ENCODE assay signal across 20 mouse cellular contexts in genomic region chr5:103839265-103839626, GRCm38 (mm10).
A peak's percentile ranks its signal among the peaks of the same experiment; 100 is the strongest.
DNase-seq lines count a peak whose midpoint lies in the region; ATAC-seq and TF ChIP-seq lines count a peak whose summit lies in the region.
"Had no signal": no experiment of that assay in that cellular context is flagged by ENCODE, and none has a peak within 500 bp of the region (broad histone marks: within the 10 kb centered on the region; RNA-seq: fewer than 3 reads in every experiment).

No protein-coding gene starts in this region.

- no peak for ATAC-seq in heart, embryonic 16.5 days (replicated peaks; ENCODE audit: extremely low read depth, insufficient read depth, low FRiP score)
- ATAC-seq in midbrain, embryonic 11.5 days (ENCODE audit: low FRiP score): no peak
- no peak for ATAC-seq in midbrain, embryonic 14.5 days (ENCODE audit: low FRiP score, low TSS enrichment)
- ATAC-seq in megakaryocyte, adult 5-6 weeks (ENCODE audit: poor library complexity, severe bottlenecking): no peak
- ATAC-seq: activated CD4-positive, CD25-positive, alpha-beta regulatory T cell, adult 4 months; forebrain, embryonic 13.5 days; hindbrain, postnatal 0 days had no signal

- H3K27me3 ChIP-seq in heart, embryonic 16.5 days (ENCODE audit: control insufficient read depth, insufficient read depth, low read length): no peaks in the 10 kb centered on the region
- no peaks in the 10 kb centered on the region for H3K27me3 ChIP-seq in heart, adult 2 months (ENCODE audit: control insufficient read depth, insufficient read depth, low read length)
- no peaks in the 10 kb centered on the region for H3K27me3 ChIP-seq in midbrain, embryonic 11.5 days (ENCODE audit: control insufficient read depth, insufficient read depth, low read length)
- no peaks in the 10 kb centered on the region for H3K27me3 ChIP-seq in midbrain, embryonic 14.5 days (ENCODE audit: control insufficient read depth, insufficient read depth, low read length)
- H3K27me3 ChIP-seq: forebrain, embryonic 13.5 days; neural tube, embryonic 12.5 days had no signal

- no peaks in the 10 kb centered on the region for H3K79me2 ChIP-seq in heart, adult 2 months (replicated peaks; ENCODE audit: control insufficient read depth, insufficient read depth, low read length)

- no peak for TF ChIP-seq POLR2A in heart, adult 2 months (IDR thresholded peaks at IDR 0.05; ENCODE audit: insufficient read depth, low read depth, low read length)

- H3K9me3 ChIP-seq in heart, embryonic 16.5 days (replicated peaks; ENCODE audit: control insufficient read depth, low read length): no peaks in the 10 kb centered on the region
- no peaks in the 10 kb centered on the region for H3K9me3 ChIP-seq in midbrain, embryonic 11.5 days (ENCODE audit: control insufficient read depth, low read length)
- no peaks in the 10 kb centered on the region for H3K9me3 ChIP-seq in midbrain, embryonic 14.5 days (ENCODE audit: control insufficient read depth, low read length)
- H3K9me3 ChIP-seq: forebrain, embryonic 13.5 days; G1E; hindbrain, embryonic 10.5 days; midbrain, embryonic 10.5 days; neural tube, embryonic 12.5 days had no signal

- intact Hi-C loops in heart, postnatal 14 days (cut with DNase I): no loop called here
- intact Hi-C loops in heart, adult 2 months (cut with DNase I): no loop called here

- 56% methylated on average over 3 of the region's 3 CpGs for WGBS in heart, embryonic 16.5 days
- 63% methylated on average over 3 of the region's 3 CpGs for WGBS in heart, adult 2 months
- 80% methylated on average over 3 of the region's 3 CpGs for WGBS in midbrain, embryonic 11.5 days
- WGBS in midbrain, embryonic 14.5 days: 89% methylated on average over 3 of the region's 3 CpGs

- peak; percentile 92 for DNase-seq in heart, adult 11 months
- DNase-seq in heart, postnatal 14 days: no peak
- no peak for DNase-seq in heart, adult 2 months
- peak; percentile 28 for DNase-seq in midbrain, embryonic 11.5 days (ENCODE audit: low spot score, missing footprints)
- DNase-seq in midbrain, embryonic 14.5 days: no peak
- no peak for DNase-seq in retina, postnatal 1 day
- DNase-seq: cerebellum, adult 18-20 months; cerebellum, postnatal 36 days; liver, postnatal 0 days; thymus, adult 2 months had no signal

- no peak overlapping the region for H3K4me3 ChIP-seq in heart, embryonic 16.5 days (ENCODE audit: low read length)
- no peak overlapping the region for H3K4me3 ChIP-seq in heart, adult 2 months
- no peak overlapping the region for H3K4me3 ChIP-seq in midbrain, embryonic 11.5 days (ENCODE audit: low read depth, low read length)
- H3K4me3 ChIP-seq in midbrain, embryonic 14.5 days (replicated peaks; ENCODE audit: low read depth, low read length): no peak overlapping the region
- H3K4me3 ChIP-seq: erythroblast, embryonic 14.5 days; forebrain, embryonic 13.5 days; hindbrain, embryonic 10.5 days; midbrain, embryonic 10.5 days; neural tube, embryonic 12.5 days had no signal

- peaks cover 27% of the 10 kb centered on the region for H3K4me1 ChIP-seq in heart, embryonic 16.5 days (ENCODE audit: control insufficient read depth, insufficient read depth, low read length)
- H3K4me1 ChIP-seq in heart, adult 2 months (ENCODE audit: control insufficient read depth, insufficient read depth, low read length): peaks cover 16% of the 10 kb centered on the region
- no peaks in the 10 kb centered on the region for H3K4me1 ChIP-seq in midbrain, embryonic 11.5 days (ENCODE audit: control insufficient read depth, insufficient read depth, low read length)
- no peaks in the 10 kb centered on the region for H3K4me1 ChIP-seq in midbrain, embryonic 14.5 days (ENCODE audit: control insufficient read depth, insufficient read depth, low read length)

- peak overlapping the region; percentile 47; the same call in 1 of the 2 replicates for H3K9ac ChIP-seq in heart, embryonic 16.5 days (ENCODE audit: low read length)
- no peak overlapping the region for H3K9ac ChIP-seq in heart, adult 2 months (ENCODE audit: low read depth, low read length)
- H3K9ac ChIP-seq in midbrain, embryonic 11.5 days (ENCODE audit: low read length): no peak overlapping the region
- H3K9ac ChIP-seq in midbrain, embryonic 14.5 days (replicated peaks; ENCODE audit: low read length): no peak overlapping the region
- H3K9ac ChIP-seq: forebrain, embryonic 13.5 days; liver, postnatal 0 days; neural tube, embryonic 12.5 days had no signal

- H3K4me2 ChIP-seq in heart, embryonic 16.5 days (ENCODE audit: low read depth, low read length): no peak overlapping the region
- no peak overlapping the region for H3K4me2 ChIP-seq in midbrain, embryonic 11.5 days
- H3K4me2 ChIP-seq in midbrain, embryonic 14.5 days (ENCODE audit: low read length): no peak overlapping the region
- H3K4me2 ChIP-seq: forebrain, embryonic 13.5 days; neural tube, embryonic 12.5 days had no signal

- TF ChIP-seq CTCF in heart, adult 2 months (IDR thresholded peaks at IDR 0.05): no peak

- H3K27ac ChIP-seq in heart, embryonic 16.5 days (ENCODE audit: low read length): peak overlapping the region; percentile 69
- no peak overlapping the region for H3K27ac ChIP-seq in heart, adult 2 months
- no peak overlapping the region for H3K27ac ChIP-seq in midbrain, embryonic 11.5 days (ENCODE audit: low read depth, low read length)
- H3K27ac ChIP-seq in midbrain, embryonic 14.5 days (replicated peaks; ENCODE audit: low read depth, low read length): no peak overlapping the region
- H3K27ac ChIP-seq: forebrain, embryonic 13.5 days; hindbrain, embryonic 10.5 days; hindbrain, postnatal 0 days; midbrain, embryonic 10.5 days; neural tube, embryonic 12.5 days had no signal

- TF ChIP-seq EP300 in heart, adult 2 months (IDR thresholded peaks at IDR 0.05; ENCODE audit: insufficient read depth, low read depth, low read length): no peak

- H3K36me3 ChIP-seq in heart, embryonic 16.5 days (ENCODE audit: control insufficient read depth, insufficient read depth): peaks cover 15% of the 10 kb centered on the region
- peaks cover 3% of the 10 kb centered on the region for H3K36me3 ChIP-seq in heart, adult 2 months (ENCODE audit: control insufficient read depth, insufficient read depth, low read length)
- no peaks in the 10 kb centered on the region; the same call in 1 of the 2 replicates for H3K36me3 ChIP-seq in midbrain, embryonic 11.5 days (ENCODE audit: control insufficient read depth, insufficient read depth, low read length)
- H3K36me3 ChIP-seq in midbrain, embryonic 14.5 days (ENCODE audit: control insufficient read depth, insufficient read depth, low read length): no peaks in the 10 kb centered on the region

Comparison
In these comparisons a context has a peak if more than half of its experiments do, and no peak if none do; other contexts are left out.
1. DNase-seq: peak in heart, adult 11 months (single experiment) and midbrain, embryonic 11.5 days (single experiment); none in heart, postnatal 14 days (0 of 2), heart, adult 2 months (0 of 2), midbrain, embryonic 14.5 days (single experiment) and retina, postnatal 1 day (single experiment).